Mouse (Mus musculus) heart, embryonic 11.5 days (tissue): Measurements from ENCODE around the gene Dpy30. TPM values are rescaled to one million over a fixed set of nuclear protein-coding genes. Genes with fewer than 3 reads are reported as not detected.
"Not testable (repeated sequence)": the region's sequence is repeated elsewhere in the genome, so short reads cannot be mapped to it uniquely, and the experiment has no call there.

Source experiments
- ATAC-seq: fragments of 200-750 bp; cut with Nextera tagmentation; replicated peaks from 2 replicates; pipeline ENCODE4 v1.8.0; 2017; ENCODE audit warnings: moderate library complexity; ENCODE audit not compliant: insufficient number of reproducible peaks, low FRiP score, low TSS enrichment
- H3K27ac ChIP-seq: fragments of 300-500 bp; sonication (generic); 2 replicates; pipeline ENCODE4 v1.5.1; 2014; ENCODE audit warnings: mild to moderate bottlenecking, low read depth, low read length
- H3K27me3 ChIP-seq: fragments of 300-500 bp; sonication (generic); 2 replicates; pipeline ENCODE4 v1.6.1; 2014; ENCODE audit warnings: mild to moderate bottlenecking, low read length, mixed read lengths; ENCODE audit not compliant: control insufficient read depth, insufficient read depth
- H3K36me3 ChIP-seq: fragments of 300-500 bp; sonication (generic); 2 replicates; pipeline ENCODE4 v1.6.1; 2014; ENCODE audit warnings: mild to moderate bottlenecking, low read length, moderate library complexity, mixed read lengths; ENCODE audit not compliant: control insufficient read depth, insufficient read depth
- H3K4me1 ChIP-seq: fragments of 300-500 bp; sonication (generic); 2 replicates; pipeline ENCODE4 v1.6.1; 2014; ENCODE audit warnings: low read length; ENCODE audit not compliant: control insufficient read depth, insufficient read depth
- H3K4me2 ChIP-seq: fragments of 300-500 bp; sonication (generic); 2 replicates; pipeline ENCODE4 v1.6.1; 2014; ENCODE audit warnings: mild to moderate bottlenecking, moderate library complexity
- H3K4me3 ChIP-seq: fragments of 300-500 bp; sonication (generic); 2 replicates; pipeline ENCODE4 v1.5.1; 2014; ENCODE audit warnings: low read depth, low read length
- H3K9ac ChIP-seq: fragments of 300-500 bp; sonication (generic); 2 replicates; pipeline ENCODE4 v1.6.1; 2014; ENCODE audit warnings: mild to moderate bottlenecking, low read depth, low read length, moderate library complexity
- H3K9me3 ChIP-seq: fragments of 300-500 bp; sonication (generic); replicated peaks from 2 replicates; pipeline ENCODE4 v1.6.1; 2016; ENCODE audit warnings: low read length; ENCODE audit not compliant: control insufficient read depth
- WGBS: fragments of 180-500 bp; shearing (Covaris S2); extraction: QIAGEN DNeasy Blood & Tissue Kit; methylation state at CpG from one replicate; pipeline ENCODE4 v1.1.7; 2014; ENCODE audit not compliant: insufficient replicate concordance; 5-methylcytosine and 5-hydroxymethylcytosine counted together
- polyA plus RNA-seq: library from polyadenylated mRNA; unstranded; fragments of >200 nt; fragmentation: Nextera tagmentation; extraction: Ambion mirVana; gene quantifications from 2 replicates; pipeline ENCODE4 v1.2.1, GENCODE M21; 2014

Gene Dpy30
- polyA plus RNA-seq, 1 experiment from 2014 or later: 209 TPM

DNA sequence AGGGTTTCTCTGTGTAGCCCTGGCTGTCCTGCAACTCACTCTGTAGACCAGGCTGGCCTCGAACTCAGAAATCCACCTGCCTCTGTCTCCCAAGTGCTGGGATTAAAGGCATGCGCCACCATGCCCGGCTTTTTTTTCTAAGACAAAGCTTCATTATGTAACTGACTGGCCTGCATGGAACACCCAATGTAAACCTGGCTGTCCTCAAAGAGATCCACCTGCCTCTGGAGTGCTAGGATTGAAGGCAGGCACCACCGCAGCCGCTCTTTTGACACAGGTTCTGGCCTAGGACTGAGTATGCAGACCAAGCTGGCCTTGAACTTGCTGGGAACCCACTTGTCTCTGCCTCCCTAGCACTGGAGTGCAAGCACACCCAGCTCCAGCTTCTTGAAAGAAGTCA, 26.8 kb downstream of the Dpy30 start:
- 90% methylated on average over 5 of the region's 5 CpGs for WGBS
- not testable (repeated sequence) for H3K36me3 ChIP-seq, ATAC-seq, H3K27me3 ChIP-seq, H3K9me3 ChIP-seq, H3K9ac ChIP-seq, H3K27ac ChIP-seq, H3K4me3 ChIP-seq, H3K4me2 ChIP-seq, H3K4me1 ChIP-seq

DNA sequence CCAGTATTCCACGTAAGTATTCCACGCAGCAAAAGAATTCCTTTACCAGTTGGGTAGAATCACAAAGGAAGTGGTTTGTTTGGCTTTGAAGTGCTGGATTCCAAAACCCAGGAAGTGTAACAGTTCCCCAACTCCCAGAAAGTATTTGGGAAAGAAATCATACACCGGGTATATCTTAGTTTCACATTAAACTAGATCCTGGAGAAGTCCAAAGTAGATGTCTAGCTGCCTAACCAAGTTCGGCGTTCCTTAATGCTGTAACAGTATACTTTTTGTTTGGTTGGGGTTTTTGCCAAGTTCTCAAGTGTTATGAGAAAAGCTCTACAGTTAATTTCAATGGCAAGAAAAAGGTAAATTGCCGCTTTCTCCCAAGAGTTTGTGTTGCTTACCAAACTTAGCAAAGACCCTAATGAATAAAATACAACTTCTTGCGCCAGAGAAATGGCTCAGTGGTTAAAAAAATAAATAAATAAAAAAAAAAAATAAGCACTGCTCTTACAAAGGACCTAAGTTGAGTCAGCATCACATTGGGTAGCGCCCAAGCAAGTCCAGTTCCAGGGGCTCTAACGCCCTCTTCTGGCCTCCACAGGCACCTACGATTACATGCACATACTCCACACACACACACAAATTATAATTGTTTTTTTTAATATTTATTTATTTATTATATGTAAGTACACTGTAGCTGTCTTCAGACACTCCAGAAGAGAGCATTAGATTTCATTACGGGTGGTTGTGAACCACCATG, 27.5 kb downstream of the Dpy30 start:
- peaks cover 7% of the 10 kb centered on the region; the same call in 1 of the 2 replicates for H3K4me1 ChIP-seq
- no peaks in the 10 kb centered on the region for H3K27me3 ChIP-seq
- no peak for ATAC-seq
- H3K4me3 ChIP-seq: peak overlapping the region; percentile 93
- H3K4me2 ChIP-seq: peak overlapping the region; percentile 84
- 44% methylated on average over 11 of the region's 11 CpGs for WGBS
- peak overlapping the region; percentile 98 for H3K27ac ChIP-seq
- peaks cover 8% of the 10 kb centered on the region for H3K36me3 ChIP-seq
- H3K9ac ChIP-seq: peak overlapping the region; percentile 93
- no peaks in the 10 kb centered on the region for H3K9me3 ChIP-seq

DNA sequence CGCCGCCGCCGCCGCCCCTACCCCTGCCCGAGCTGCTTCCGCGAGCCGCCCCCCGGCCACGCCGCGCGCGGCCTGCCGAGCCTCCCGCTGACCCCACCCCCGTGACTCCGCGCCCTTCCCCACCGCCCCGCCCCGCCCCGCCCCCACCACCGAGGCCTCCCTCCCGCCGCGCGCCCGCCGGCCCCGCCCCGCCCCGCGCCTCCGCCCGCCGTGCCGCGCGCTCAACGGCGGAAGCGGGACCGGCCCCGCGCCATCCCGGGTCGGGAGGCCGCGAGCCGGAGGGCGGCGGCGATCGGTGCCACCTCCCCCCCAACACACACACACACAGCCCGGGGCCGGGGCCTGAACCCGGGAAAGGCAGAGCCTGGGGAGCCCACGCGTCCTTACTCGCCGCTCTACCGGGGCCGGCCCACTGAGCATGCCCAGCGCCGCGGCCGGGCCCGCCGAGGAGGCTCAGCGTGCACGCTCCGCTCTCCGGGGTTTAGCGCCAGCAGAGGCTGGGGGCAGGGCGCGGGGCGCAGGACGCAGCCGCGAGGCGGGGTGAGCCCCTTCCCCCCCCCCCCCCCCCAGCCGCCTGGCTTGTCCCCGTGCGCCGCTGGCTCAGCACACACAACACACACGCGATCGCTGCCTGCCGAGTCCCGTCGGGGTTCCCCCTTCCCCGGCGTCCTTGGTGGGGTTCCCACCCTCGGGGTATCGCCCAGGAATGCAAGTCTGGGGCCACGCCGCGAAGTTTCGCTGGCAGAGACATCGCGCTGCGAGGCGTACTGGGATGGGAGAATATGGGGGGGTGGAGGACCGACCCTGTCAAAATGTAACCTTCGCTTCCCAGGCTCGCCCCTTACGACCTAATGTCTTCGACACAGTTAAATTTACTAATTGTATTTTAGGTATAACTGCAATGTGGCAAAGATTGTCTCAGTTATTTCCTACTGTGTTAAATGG, 28.4 kb downstream of the Dpy30 start, which contains the start of gene Memo1:
TSS of gene Memo1 (minus strand) at position 496 of the 945 bp plus-strand sequence.
- Histone ChIP-seq H3K4me1 (peaks cover 13% of the 10 kb centered on the region; the same call in 1 of the 2 replicates), H3K36me3 (peaks cover 8% of the 10 kb centered on the region), H3K9ac (peak within 1 kb of the TSS; percentile 93), H3K9me3 (no peaks in the 10 kb centered on the region), H3K4me2 (peak within 1 kb of the TSS; percentile 84), H3K27ac (peak within 1 kb of the TSS; percentile 98), H3K4me3 (peak within 1 kb of the TSS; percentile 93), H3K27me3 (no peaks in the 10 kb centered on the region)
- ATAC-seq: peak; percentile 88
- WGBS: 1% methylated on average over 45 of the region's 110 CpGs

DNA sequence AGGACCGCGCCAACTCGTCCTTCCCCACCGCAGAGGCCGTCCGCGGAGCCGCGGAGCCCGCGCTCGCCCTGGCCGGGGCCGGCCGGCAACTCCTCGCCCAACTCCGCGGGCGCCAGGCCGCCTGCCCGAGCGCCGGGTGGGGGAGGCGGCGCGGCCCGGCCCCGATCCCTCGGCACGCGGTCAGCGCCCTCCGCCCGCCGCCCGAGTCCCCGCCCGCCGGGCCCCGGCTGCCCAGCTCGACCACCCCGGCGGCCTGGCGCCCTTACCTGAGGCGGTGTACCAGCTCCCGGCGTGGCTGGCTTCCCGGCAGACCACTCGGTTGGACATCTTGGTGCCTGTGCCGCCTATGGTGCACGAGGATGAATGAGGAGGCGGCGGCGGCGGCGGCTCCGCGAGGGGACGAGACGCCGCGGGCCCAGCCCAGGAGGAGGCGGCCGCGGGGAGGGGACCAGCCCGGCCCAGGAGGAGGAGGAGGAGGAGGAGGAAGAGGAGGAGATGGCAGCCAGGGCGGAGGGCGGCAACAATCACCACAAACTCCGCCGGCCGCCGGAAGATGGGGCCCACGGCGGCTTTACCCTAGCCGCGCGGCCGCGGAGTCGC, 29.2 kb downstream of the Dpy30 start:
- Histone ChIP-seq H3K9ac (peak overlapping the region; percentile 93), H3K27ac (peak overlapping the region; percentile 98), H3K4me3 (peak overlapping the region; percentile 93), H3K4me2 (peak overlapping the region; percentile 84), H3K27me3 (no peaks in the 10 kb centered on the region), H3K9me3 (no peaks in the 10 kb centered on the region), H3K4me1 (peaks cover 13% of the 10 kb centered on the region; the same call in 1 of the 2 replicates), H3K36me3 (peaks cover 5% of the 10 kb centered on the region)
- ATAC-seq: peak; percentile 90
- WGBS: under 1% methylated on average over 71 of the region's 80 CpGs

DNA sequence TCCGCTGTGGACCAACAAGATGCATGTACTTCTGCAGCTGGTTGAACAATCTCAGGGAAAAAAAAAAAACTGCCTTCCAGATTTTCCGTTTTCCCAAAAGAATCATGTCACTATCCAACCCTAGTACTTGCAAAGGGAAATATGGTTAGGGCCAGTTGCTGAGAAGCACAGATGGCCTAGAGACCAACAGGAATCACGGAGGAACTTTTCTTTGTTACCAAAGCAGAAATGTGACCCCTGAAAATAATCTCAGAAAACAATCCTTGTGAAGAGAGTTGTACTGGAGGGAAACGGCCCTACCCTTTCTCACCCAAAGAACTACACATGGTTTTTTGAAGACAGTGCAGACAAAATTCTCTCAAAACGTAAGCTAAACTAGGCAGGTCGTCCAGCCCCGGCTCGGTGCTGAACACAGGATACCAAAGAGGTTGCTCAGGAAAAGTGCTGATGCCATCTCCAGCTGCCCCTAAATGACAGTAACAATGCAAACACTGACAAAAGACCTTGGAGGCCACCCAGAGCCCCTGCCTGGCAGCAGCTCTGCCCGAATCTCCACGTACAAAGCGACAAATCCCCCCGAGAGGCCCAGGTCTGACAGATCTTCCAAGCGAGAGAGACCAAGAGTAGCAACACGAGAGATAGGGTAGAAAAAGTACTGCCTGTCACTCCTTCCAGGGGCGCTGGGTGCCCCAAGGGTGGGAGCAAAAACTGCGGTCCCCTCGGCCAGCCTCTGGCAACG, 29.9 kb downstream of the Dpy30 start:
- H3K9me3 ChIP-seq: no peaks in the 10 kb centered on the region
- H3K27ac ChIP-seq: peak overlapping the region; percentile 98
- peak overlapping the region; percentile 93 for H3K4me3 ChIP-seq
- peaks cover 4% of the 10 kb centered on the region for H3K36me3 ChIP-seq
- no peak for ATAC-seq
- 3% methylated on average over 18 of the region's 18 CpGs for WGBS
- peaks cover 14% of the 10 kb centered on the region; the same call in 1 of the 2 replicates for H3K4me1 ChIP-seq
- peak overlapping the region; percentile 93 for H3K9ac ChIP-seq
- peak overlapping the region; percentile 84 for H3K4me2 ChIP-seq
- no peaks in the 10 kb centered on the region for H3K27me3 ChIP-seq

DNA sequence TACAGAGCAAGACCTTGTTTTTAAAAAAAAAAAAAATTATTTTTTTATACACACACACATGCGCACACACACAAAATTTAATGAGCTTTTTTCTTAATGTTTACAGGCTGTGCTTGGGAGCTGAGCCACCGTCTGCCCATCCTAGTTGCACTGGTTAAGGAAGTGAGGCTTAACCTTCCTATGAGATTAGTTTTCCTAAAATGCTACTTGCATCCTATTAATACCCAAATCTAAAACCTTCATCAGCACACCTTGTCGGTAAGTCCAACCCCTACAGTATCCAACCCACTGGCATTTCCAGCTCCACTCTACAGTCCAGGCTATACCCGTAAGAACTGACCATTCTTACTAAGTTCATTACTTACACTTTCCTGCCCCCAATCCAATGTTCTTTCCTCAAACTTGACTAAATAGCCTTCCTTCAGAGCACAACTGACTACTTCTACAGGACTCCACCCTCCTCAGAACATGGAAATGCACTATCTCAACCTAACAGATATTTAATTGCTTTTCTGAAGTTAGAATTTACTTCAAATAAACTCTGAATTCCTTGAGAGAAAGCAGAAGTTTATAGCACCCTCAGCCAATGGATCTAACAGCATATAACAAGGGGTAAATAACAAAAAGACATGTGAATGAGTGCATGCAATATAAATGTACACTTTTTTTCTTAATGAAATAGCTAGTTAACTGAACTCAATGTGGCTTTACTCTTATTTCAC, 31.9 kb downstream of the Dpy30 start:
- H3K9me3 ChIP-seq: no peaks in the 10 kb centered on the region
- H3K9ac ChIP-seq: no peak overlapping the region
- no peak for ATAC-seq
- no peak overlapping the region for H3K4me2 ChIP-seq
- peaks cover 19% of the 10 kb centered on the region; the same call in 1 of the 2 replicates for H3K4me1 ChIP-seq
- no peak overlapping the region for H3K27ac ChIP-seq
- 82% methylated on average over 4 of the region's 4 CpGs for WGBS
- no peak overlapping the region for H3K4me3 ChIP-seq
- no peaks in the 10 kb centered on the region for H3K27me3 ChIP-seq
- H3K36me3 ChIP-seq: no peaks in the 10 kb centered on the region

DNA sequence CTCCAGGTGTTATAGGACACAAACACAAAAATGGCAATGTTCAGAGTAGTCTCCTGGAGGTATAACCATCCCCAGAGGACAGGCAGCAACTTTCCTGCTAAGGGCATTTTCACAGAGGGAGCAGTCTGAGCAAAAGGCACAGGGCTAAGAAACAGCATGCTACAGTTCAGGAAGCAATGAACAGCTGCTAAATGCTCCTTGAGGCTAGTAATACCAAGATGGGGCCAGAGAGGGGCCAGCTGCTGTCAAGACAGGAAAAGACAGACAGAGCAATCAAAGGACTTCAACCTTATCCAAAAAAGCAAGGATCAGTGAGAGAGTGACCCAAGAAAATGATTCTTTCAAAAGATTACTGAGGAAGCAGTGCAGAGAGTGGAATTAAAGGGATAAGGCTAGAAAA, 32.9 kb downstream of the Dpy30 start:
- Histone ChIP-seq H3K4me3 (no peak overlapping the region), H3K4me2 (no peak overlapping the region), H3K27ac (no peak overlapping the region), H3K9me3 (no peaks in the 10 kb centered on the region), H3K27me3 (no peaks in the 10 kb centered on the region), H3K36me3 (no peaks in the 10 kb centered on the region), H3K4me1 (peaks cover 19% of the 10 kb centered on the region; the same call in 1 of the 2 replicates), H3K9ac (no peak overlapping the region)
- no peak for ATAC-seq
